Mouse (Mus musculus): ENCODE measurements around the gene Ints6. TPM values are rescaled to one million over a fixed set of nuclear protein-coding genes. Genes with fewer than 3 reads are reported as not detected.
A peak's percentile ranks its signal among the peaks of the same experiment; 100 is the strongest.
"Not testable (repeated sequence)": the region's sequence is repeated elsewhere in the genome, so short reads cannot be mapped to it uniquely, and the experiment has no call there.

The Ints6 gene
- total RNA-seq, 2 experiments from 2014 or later, result 11.5 to 45.7 TPM

DNA sequence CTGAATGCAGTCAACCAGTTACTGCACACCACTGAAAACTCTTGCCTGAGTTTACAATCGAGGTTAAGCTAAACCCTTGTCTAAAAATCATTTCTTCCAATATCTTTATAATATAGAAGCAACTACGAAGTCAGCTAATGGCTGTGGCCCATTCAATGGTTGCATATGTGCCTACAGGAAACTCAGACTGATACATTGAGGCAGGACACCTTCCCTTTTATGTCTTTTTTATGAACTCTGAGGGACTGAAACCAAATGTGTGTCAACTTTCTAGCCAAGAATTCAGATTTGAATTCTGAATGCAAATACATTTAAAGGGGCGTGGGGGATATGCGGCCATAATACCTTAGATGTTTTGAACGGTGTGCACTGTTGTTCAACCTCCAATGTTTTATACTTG lies 2.3 kb downstream of the Ints6 start:
- ATAC-seq (replicated peaks; ENCODE audit: low FRiP score, poor library complexity, severe bottlenecking), result no peak

DNA sequence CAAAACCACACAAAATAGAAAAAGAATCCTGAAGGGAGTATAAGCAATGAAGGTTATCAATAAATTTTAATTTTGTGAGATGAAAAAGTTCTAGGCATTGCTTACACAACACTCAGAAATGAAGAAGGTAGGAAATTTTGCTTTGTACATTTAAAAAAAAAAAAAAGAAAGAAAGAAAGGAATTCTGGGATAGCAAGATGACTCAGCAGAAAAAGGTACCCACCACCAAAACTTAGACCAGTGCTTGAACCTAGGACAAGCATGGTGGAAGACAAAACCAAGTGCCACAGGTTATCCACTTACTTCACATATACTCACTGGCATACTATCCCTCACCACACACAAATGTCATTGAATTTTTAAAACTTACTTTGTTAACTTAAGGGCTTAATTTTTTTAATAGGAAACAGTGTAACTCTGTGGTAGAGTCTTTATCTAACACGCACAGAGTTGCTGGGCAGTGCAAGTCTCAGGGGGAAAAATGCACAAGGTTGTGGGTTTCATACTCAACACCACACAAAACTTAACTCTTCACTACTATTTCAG lies 5.8 kb downstream of the Ints6 start:
- ATAC-seq (replicated peaks; ENCODE audit: low FRiP score, poor library complexity, severe bottlenecking), result no peak

DNA sequence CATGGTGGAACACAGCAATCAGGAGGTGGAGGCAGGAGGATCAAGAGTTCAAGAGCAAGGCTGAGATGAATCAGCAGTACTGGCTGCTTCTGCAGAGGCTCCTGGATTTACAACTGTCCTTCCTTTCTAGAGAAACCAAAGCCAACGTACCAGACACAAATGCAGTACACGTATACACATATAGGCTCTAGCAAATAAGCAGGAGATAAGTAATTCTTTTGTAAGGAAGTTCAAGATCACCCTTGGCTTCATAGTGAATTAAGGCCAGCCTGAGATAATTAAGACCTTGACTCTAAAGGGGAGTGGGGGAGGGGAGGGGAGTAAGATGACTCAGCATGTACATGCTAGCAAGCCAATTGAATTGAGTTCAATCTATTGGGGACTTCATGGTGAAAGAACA lies 9.5 kb downstream of the Ints6 start:
- peak; percentile 81 for ATAC-seq (replicated peaks; ENCODE audit: low FRiP score, poor library complexity, severe bottlenecking)

DNA sequence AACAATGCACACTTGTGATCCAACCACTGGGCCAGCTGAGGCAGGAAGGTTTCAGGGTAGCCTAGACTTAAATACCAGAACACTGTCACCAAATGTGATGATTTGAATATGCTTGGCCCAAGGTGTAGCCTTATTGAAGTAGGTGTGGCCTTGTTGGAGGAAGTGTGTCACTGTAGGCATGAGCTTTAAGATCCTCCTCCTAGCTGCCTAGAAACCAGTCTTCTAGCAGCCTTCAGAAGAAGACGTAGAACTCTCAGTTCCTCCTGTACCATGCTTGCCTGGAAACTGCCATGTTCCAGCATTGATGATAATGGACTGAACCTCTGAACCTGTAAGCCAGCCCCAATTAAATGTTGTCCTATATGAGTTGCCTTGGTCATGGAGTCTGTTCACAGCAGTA lies 25.3 kb downstream of the Ints6 start:
- no peak for ATAC-seq (replicated peaks; ENCODE audit: low FRiP score, poor library complexity, severe bottlenecking)

DNA sequence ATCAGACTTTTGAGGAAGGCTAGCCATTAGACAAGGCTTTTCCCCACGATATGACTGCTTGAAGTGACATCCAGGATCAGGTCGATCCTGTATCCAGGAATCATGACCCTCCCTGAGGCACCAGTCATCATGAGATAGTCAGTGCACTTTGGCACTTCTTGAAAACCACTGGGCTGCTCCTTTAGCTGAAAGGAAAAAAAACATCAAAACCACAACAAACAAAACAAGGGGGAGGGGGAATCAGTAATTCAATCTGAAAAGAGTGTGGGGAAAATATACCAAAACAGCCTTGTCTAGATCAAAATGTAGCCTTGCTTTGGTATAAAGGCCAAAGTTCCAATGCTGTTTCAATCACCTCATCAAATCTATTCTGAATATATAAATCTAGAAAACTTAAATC lies 27.3 kb downstream of the Ints6 start:
- ATAC-seq (replicated peaks; ENCODE audit: low FRiP score, poor library complexity, severe bottlenecking), result no peak

DNA sequence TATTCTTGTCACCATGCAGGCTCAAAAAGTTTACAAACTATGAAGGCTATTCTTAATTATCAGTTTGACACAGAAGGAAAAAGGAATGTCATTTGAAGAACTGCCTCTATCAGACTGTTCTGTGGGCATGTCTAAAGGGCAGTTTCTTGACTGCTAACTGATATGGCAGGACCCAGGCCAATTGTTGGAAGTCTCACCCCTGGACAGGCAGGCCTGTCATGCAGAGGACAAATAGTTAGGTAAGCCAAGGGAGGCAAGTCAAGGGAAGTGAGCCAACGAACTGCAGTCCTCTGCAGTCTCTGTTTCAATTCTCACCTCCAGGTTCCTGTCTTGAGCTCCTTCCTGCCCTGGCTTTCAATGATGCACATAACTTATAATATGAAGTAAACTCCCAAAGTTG lies 29.1 kb downstream of the Ints6 start:
- ATAC-seq (replicated peaks; ENCODE audit: low FRiP score, poor library complexity, severe bottlenecking), result no peak

DNA sequence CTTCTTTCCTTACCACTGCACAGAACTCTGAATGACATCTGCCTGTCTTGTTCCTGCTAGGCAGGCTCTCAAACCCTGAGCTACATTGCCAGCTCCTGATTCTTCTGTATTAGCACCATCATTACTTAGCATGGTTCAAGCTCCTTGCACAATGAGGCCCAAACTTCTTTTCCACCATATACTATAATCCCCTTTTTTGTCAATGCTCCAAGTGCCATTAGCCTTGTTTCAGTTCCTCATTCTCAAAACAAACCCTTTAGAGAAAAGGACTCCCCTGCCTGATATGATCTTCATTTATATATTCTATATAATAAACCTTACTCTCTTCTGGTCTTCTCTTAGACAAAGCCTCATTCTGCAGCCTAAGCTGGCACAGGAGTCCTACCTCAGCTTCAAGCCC lies 36.4 kb downstream of the Ints6 start:
- no peak for ATAC-seq (replicated peaks; ENCODE audit: low FRiP score, poor library complexity, severe bottlenecking)

DNA sequence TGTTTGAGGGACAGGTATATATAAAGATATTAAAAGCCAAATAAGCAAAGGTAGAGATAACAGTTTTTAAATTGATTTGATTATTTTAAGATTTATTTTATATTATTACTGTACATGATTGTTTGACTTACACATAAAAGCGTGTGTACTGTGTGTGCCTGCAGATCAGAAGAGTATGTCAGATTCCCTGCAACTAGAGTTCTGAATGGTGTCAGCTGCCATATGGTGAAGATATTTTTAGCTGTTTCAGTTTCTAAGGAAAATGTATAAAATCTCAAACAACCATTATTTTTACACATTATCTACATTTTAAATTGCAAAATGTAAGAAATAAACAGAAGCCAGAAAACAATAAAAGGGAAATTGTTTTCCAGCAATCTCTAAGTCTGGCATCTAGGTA lies 39.3 kb downstream of the Ints6 start:
- no peak for ATAC-seq (replicated peaks; ENCODE audit: low FRiP score, poor library complexity, severe bottlenecking)

DNA sequence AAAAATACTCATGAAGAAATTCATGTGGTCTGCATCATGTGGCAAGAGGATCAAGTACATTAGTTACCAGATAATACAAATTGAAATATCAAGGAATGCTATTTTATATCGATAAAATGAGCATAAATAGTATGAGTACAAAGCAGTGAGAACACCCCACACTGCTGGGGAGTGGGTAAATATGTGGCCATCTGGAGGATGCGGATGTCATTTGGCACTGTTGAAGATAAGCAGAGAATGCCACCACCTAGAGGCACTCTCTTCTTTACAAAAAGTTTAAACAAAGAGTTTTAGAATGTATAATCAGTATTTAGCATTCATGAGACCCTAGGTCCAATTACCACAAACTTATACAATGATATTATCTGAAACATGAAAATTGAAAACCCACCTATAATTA lies 42.8 kb downstream of the Ints6 start:
- ATAC-seq (replicated peaks; ENCODE audit: low FRiP score, poor library complexity, severe bottlenecking), result no peak

DNA sequence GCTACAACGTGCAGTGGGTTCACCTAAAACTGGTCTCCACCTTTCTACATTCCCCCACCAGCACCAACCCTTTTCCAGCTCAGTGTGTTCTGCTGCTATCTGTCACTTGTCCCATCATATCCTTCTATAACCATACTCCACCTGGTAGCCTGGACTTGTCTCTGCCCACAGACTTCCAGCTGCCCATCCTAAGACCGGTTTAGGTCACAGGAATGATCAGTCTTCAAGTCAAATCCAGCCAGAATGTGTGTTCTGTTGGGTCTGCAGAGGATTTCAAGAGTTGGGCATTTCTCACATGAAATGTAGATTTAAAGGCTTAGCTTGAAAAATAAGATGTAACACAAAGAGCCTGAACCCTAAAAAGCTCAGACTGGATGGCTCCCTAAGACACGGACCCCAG lies 87.3 kb downstream of the Ints6 start:
- no peak for ATAC-seq (replicated peaks; ENCODE audit: low FRiP score, poor library complexity, severe bottlenecking)

DNA sequence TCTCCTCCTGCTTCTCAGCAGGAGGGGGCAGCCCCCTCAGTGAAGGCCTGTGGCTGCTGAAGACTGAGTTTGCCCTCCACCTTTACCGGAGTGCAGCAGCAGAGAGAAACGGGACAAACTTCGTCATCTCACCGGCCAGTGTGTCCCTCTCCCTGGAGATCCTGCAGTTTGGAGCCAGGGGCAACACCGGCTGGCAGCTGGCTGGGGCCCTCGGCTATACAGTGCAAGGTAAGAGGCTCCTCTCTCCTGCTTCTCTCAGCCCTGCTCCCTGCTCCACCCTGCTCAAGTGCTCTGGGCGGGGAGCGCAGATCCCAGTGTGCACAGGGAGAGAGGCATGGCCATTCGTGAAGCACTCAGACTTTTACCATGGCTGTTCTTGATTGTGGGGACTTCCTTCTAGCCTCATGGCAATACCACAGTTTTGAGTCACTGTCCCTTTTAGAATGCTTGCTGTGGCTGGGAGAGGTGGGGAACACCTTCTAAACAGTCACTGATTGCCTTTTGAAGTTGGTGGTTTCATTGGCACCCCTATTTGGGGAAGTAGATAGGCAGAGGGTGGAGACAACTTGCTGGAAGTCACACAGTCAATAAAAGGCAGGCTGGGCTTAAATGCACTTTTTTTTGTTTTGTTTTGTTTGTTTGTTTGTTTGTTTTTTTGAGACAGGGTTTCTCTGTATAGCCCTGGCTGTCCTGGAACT lies 95.8 kb downstream of the Ints6 start:
- no peak for ATAC-seq (replicated peaks; ENCODE audit: low FRiP score, poor library complexity, severe bottlenecking)

DNA sequence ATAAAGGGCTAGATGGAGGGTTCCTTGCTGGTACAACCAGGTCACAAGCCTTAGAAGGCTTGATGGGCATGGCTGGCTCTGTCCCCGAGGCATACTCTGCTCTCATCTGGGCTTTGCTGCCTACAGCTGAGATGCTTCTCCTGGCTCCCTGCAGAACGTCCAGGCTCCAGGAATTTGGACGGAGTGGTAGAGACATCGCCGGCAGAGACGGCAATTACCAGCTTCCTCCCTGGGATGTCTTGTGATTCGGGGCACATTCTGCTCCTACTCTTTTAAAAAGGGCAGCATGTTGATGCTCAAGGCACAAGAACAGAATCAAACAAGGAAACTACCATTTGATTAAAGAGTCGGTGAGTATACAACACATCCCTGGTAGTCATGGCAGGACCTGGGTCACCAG lies 97.6 kb downstream of the Ints6 start, which contains the start of gene Serpine3:
Gene Serpine3 (plus strand): TSS at position 301 of the 400 bp plus-strand sequence.
- no peak for ATAC-seq (replicated peaks; ENCODE audit: low FRiP score, poor library complexity, severe bottlenecking)

DNA sequence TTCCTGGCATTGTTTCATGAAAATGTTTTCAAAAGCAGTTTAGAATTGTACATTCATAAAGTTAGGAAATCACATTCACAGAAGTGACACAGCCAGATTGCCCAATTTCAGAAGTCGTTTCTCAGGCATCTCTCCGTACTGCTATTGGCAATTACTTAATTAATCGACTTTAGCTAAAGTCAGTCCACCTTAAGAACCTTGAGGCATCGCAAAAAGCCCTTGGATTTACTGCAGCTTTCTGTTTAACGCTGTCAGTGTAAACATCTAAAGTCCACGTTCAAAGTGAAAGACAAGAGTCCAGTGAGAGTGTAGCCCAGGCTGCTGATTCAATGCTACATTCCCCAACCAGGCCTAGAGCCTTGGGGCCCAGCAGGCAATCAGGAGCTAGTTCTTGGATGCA lies 98.6 kb downstream of the Ints6 start:
- ATAC-seq (replicated peaks; ENCODE audit: low FRiP score, poor library complexity, severe bottlenecking), result no peak

DNA sequence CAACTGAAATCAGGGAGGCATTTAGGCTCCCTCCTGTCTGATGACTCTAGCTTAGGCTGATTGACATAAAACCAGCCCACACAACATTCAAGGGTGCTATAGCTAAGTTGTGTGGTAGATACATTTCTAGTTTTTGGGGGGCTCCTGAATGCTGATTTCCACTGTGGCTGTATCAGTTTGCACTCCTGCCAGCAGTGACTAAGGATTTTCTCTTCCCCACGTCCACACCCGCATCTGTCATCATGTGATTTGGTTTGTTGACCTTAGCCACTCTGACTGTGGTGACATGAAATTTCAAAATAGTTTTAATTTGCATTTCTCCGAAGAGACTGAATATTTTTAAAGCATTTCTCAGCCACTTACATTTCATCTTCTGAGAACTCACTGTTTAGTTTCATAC lies 103.5 kb downstream of the Ints6 start:
- ATAC-seq (replicated peaks; ENCODE audit: low FRiP score, poor library complexity, severe bottlenecking), result no peak

DNA sequence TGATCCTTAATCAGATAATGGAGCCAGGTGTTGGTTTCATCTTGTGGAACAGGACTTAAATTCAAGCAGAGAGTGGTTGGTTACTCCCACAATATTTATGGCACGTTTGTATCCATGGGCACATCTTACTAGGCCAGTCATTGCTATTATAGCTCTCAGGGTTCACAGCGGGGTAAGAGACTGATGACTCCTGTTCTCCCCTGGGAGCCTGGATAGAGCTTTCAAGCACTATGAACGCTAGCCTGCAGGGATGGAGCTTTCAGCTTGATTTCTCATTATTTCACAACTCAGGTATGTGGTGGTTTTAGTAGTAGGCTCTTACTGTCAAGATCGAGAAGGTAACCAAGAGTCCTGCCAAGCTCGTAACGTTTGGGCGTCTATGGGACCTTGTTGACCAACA lies 105.0 kb downstream of the Ints6 start:
- no peak for ATAC-seq (replicated peaks; ENCODE audit: low FRiP score, poor library complexity, severe bottlenecking)

DNA sequence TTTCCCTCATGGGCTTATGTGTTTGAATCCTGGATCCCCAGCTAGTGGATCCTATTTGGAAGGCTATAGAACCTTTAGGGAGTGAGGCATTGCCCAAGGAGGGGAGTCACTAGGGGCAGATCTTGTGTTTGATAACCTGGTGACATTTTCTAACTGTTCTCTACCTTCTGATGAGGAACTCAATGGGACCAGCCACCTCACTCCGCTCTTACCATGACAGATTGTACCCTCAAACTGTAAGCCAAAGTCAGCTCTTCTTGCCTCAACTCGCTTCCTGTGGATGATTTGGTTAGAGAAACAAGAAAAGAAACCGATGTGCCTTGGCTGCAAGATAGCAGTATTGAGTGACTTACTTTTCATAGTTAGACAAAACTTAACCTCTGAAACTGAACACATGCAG lies 109.2 kb downstream of the Ints6 start:
- ATAC-seq (replicated peaks; ENCODE audit: low FRiP score, poor library complexity, severe bottlenecking), result no peak

DNA sequence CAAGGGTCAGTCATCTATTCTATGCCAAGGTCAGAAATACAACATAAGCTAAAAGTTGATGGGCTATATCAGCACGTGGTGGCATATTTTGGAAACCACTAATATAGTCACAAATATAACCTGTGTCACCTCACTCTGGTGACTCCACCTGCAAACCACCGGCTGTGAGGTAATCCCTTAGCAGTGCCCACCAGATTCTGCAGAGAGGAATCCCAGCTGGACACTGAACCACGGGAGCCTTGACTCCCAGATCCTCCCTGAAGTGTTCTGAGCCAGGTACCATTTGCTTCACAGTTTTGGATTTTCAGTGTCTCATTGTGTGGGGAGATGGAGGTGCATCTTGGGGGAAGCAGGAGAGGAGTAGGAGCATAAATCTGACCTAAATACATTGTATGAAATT lies 110.6 kb downstream of the Ints6 start:
- ATAC-seq (replicated peaks; ENCODE audit: low FRiP score, poor library complexity, severe bottlenecking), result no peak

DNA sequence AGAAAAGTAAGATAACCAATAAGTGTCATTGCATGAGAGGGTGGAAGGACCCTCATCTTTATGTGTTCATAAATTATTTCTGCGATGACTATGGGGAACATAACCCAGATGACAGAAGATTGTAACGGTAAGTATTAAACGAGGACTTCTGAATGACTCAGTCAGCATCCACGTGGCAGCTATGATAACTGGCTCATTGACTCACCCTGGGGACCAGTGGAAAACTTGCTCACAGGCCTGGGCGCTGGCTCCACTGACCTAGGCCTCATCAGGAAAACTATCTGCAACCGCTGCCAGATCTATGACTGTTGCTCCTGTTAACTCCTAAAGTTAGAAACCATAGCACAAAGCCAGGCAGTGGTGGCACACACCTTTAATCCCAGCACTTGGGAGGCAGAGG lies 112.6 kb downstream of the Ints6 start:
- no peak for ATAC-seq (replicated peaks; ENCODE audit: low FRiP score, poor library complexity, severe bottlenecking)

DNA sequence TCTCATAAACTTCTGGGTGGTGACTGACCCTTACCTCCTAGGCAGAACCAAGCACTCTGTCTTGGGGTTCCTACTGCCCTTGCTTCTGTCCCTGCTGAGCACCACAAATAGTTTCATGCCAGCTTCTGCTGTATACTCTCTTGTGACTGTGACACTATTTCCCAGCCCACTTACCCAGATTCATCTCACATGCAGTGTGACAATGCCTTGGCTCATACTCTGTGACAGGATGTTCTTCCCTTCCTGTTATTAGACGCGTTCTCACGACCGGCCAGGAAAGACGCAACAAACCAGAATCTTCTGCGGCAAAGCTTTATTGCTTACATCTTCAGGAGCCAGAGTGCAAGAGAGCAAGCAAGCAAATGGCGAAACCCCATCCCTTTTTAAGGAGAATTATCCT lies 118.6 kb downstream of the Ints6 start:
- not testable (repeated sequence) for ATAC-seq (replicated peaks; ENCODE audit: low FRiP score, poor library complexity, severe bottlenecking)

DNA sequence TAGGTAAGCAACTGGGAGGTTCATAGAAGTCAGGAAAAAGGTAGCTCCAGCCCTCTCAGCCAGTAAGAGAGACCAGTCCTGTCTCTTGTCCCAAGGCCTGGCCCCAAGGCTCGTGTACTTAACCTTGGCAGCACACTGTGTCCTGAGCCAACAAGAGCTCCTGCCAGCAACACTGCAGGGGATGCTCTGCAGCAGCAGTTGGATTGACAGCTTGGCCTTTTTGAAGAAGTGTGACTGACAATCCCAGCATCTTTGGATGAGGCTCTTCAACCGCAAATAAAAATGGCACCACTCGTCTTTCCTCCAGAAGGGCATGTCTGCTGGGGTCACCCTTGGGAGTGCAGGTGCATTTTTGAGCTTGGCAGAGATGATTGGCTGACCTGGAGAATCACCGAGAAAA lies 120.6 kb downstream of the Ints6 start:
- no peak for ATAC-seq (replicated peaks; ENCODE audit: low FRiP score, poor library complexity, severe bottlenecking)

DNA sequence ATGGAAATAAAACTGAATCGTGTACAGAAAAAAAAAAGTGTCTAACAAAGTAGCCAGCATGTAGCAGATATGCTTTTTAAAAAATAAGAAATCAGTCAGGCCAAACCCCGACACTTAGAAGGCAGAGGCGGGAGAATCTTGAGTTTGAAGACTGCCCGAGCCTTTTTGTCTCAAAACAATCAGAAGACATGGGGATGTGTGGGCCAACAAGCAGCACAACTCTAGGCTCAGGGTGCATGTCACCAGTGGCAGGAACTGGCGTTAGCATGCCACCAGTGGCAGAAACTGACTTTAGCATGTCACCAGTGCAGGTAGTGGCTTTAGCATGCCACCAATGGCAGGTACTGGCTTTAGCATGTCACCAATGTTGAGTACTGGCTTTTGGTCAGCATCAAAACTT lies 121.4 kb downstream of the Ints6 start:
- no peak for ATAC-seq (replicated peaks; ENCODE audit: low FRiP score, poor library complexity, severe bottlenecking)

DNA sequence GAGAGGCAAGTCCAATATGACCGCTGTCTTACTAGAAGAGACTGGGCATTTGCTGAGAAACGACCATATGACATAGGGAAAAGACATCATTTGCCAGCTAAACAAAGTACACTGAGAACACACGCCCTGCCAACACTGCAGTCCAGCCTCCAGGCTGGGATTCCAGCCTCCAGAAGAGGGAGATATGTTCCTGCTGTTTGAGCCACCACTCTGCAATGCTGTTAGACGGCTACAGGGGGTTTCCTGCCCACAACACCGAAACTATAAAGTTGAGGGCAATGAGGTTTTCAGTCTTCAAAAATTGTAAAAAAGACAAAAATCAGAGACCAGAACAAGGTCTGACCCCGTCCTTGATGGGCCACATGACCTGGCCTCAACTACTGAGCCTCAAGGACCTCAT lies 121.9 kb downstream of the Ints6 start:
- ATAC-seq (replicated peaks; ENCODE audit: low FRiP score, poor library complexity, severe bottlenecking), result no peak

Measured in erythroblast, adult 5-6 weeks (primary cell).